Mouse (Mus musculus) CH12.LX (cell line): Measurements from ENCODE around the gene Efs. TPM values are rescaled to one million over a fixed set of nuclear protein-coding genes. Genes with fewer than 3 reads are reported as not detected.

Experiments
- DNase-seq: peaks from one replicate; pipeline ENCODE4 v3.0.0-alpha.2; 2013; ENCODE audit errors: extremely low read depth
- H3K27ac ChIP-seq: 2 replicates; pipeline ENCODE4 v1.5.1; 2012; ENCODE audit warnings: low read depth, mild to moderate bottlenecking, control low read depth, moderate library complexity; ENCODE audit not compliant: insufficient read depth
- H3K27me3 ChIP-seq: replicated peaks from 2 replicates; pipeline ENCODE3; 2012; ENCODE audit warnings: inconsistent platforms
- H3K36me3 ChIP-seq, 2 experiments: replicated peaks in 1 of 2; 2 replicates each; pipeline versions ENCODE3 to v1.6.1; 2012; ENCODE audit warnings: inconsistent platforms in 1 of 2, low read length in 1 of 2, mild to moderate bottlenecking in 1 of 2, mixed read lengths in 1 of 2, moderate library complexity in 1 of 2; ENCODE audit not compliant: control insufficient read depth in 1 of 2, insufficient read depth in 1 of 2
- H3K4me1 ChIP-seq, 2 experiments: 2 replicates each; pipeline ENCODE4 v1.6.1; 2012; ENCODE audit warnings: inconsistent platforms in 1 of 2, moderate library complexity in 1 of 2; ENCODE audit not compliant: insufficient read depth in 2 of 2, control insufficient read depth in 1 of 2
- H3K4me2 ChIP-seq: 2 replicates; pipeline ENCODE4 v1.6.1; 2012; ENCODE audit warnings: low read depth, mild to moderate bottlenecking, control low read depth; ENCODE audit not compliant: poor library complexity, insufficient read depth, severe bottlenecking
- H3K4me3 ChIP-seq, 3 experiments: fragments of 150-350 bp in 1 of 3; sonication (generic) in 1 of 3; replicated peaks in 1 of 3; 2 replicates each; pipeline versions ENCODE3 to v1.5.1; 2011 to 2012; ENCODE audit warnings: low read depth in 2 of 3, low read length in 2 of 3, mild to moderate bottlenecking in 2 of 3, moderate library complexity in 2 of 3, control low read depth in 1 of 3, improper control_type of control experiment in 1 of 3, inconsistent platforms in 1 of 3, mixed read lengths in 1 of 3; ENCODE audit not compliant: poor library complexity in 1 of 3
- H3K79me2 ChIP-seq: replicated peaks from 2 replicates; pipeline ENCODE4 v1.6.1; 2012; ENCODE audit warnings: mild to moderate bottlenecking, moderate library complexity; ENCODE audit not compliant: control insufficient read depth, poor library complexity, insufficient read depth, severe bottlenecking; ENCODE audit errors: extremely low read depth
- H3K9ac ChIP-seq: 2 replicates; pipeline ENCODE4 v1.6.1; 2012; ENCODE audit warnings: low read depth, mild to moderate bottlenecking, control low read depth, moderate library complexity; ENCODE audit not compliant: insufficient read depth
- H3K9me3 ChIP-seq: replicated peaks from 2 replicates; pipeline ENCODE3; 2012; ENCODE audit warnings: low read length, inconsistent platforms, mixed read lengths
- CHD1 ChIP-seq: IDR thresholded peaks from 2 replicates; pipeline ENCODE4 v1.6.1; 2012; ENCODE audit warnings: low read depth, low read length, improper control_type of control experiment, inconsistent platforms
- CHD2 ChIP-seq: IDR thresholded peaks from 2 replicates; pipeline ENCODE4 v1.6.1; 2011; ENCODE audit warnings: low read length, improper control_type of control experiment
- ELF1 ChIP-seq: IDR thresholded peaks from 2 replicates; pipeline ENCODE4 v1.6.1; 2014; ENCODE audit warnings: low read depth, mild to moderate bottlenecking, inconsistent platforms, low read length, improper control_type of control experiment
- ETS1 ChIP-seq: conservative IDR thresholded peaks from 2 replicates; pipeline ENCODE4 v1.6.1; 2012; ENCODE audit warnings: low read depth, mild to moderate bottlenecking, inconsistent platforms, low read length, improper control_type of control experiment, moderate library complexity
- GABPA ChIP-seq: IDR thresholded peaks from 2 replicates; pipeline ENCODE4 v1.6.1; 2012; ENCODE audit warnings: low read depth, low read length, improper control_type of control experiment, inconsistent platforms; ENCODE audit not compliant: insufficient replicate concordance
- HCFC1 ChIP-seq: IDR thresholded peaks from 2 replicates; pipeline ENCODE4 v1.6.1; 2012; ENCODE audit warnings: low read depth, mild to moderate bottlenecking, inconsistent platforms, low read length, improper control_type of control experiment
- JUND ChIP-seq: conservative IDR thresholded peaks from 2 replicates; pipeline ENCODE4 v1.6.1; 2011; ENCODE audit warnings: low read depth, low read length, improper control_type of control experiment
- KAT2A ChIP-seq: IDR thresholded peaks from 2 replicates; pipeline ENCODE4 v1.6.1; 2012; ENCODE audit warnings: low read length, improper control_type of control experiment, inconsistent platforms; ENCODE audit not compliant: insufficient replicate concordance
- MAFK ChIP-seq: IDR thresholded peaks from 2 replicates; pipeline ENCODE4 v1.6.1; 2011; ENCODE audit warnings: low read length, improper control_type of control experiment; ENCODE audit not compliant: insufficient replicate concordance
- POLR2A ChIP-seq: IDR thresholded peaks from 2 replicates; pipeline ENCODE4 v1.6.1; 2011; ENCODE audit warnings: low read depth, mild to moderate bottlenecking, improper control_type of control experiment, low read length
- POLR2AphosphoS2 ChIP-seq: IDR thresholded peaks from 2 replicates; pipeline ENCODE4 v1.6.1; 2011; ENCODE audit warnings: low read depth, low read length, improper control_type of control experiment
- TBP ChIP-seq: conservative IDR thresholded peaks from 2 replicates; pipeline ENCODE4 v1.6.1; 2011; ENCODE audit warnings: low read depth, low read length, improper control_type of control experiment
- TCF12 ChIP-seq: IDR thresholded peaks from 2 replicates; pipeline ENCODE4 v1.6.1; 2014; ENCODE audit warnings: low read depth, mild to moderate bottlenecking, inconsistent platforms, low read length, improper control_type of control experiment
- UBTF ChIP-seq: IDR thresholded peaks from 2 replicates; pipeline ENCODE4 v1.6.1; 2012; ENCODE audit warnings: low read depth, mild to moderate bottlenecking, inconsistent platforms, low read length, improper control_type of control experiment, moderate library complexity
- USF1 ChIP-seq: IDR thresholded peaks from 2 replicates; pipeline ENCODE4 v1.6.1; 2014; ENCODE audit warnings: low read depth, mild to moderate bottlenecking, inconsistent platforms, low read length, improper control_type of control experiment
- ZC3H11A ChIP-seq: IDR thresholded peaks from 2 replicates; pipeline ENCODE4 v1.6.1; 2012; ENCODE audit warnings: low read depth, mild to moderate bottlenecking, inconsistent platforms, low read length, improper control_type of control experiment
- ZKSCAN1 ChIP-seq: IDR thresholded peaks from 2 replicates; pipeline ENCODE4 v1.6.1; 2012; ENCODE audit warnings: low read depth, inconsistent platforms, low read length, improper control_type of control experiment, borderline replicate concordance
- ZNF384 ChIP-seq: IDR thresholded peaks from 2 replicates; pipeline ENCODE4 v1.6.1; 2012; ENCODE audit warnings: low read depth, low read length, improper control_type of control experiment, inconsistent platforms
- dilution Hi-C: fragments of 300-500 bp; cut with MboI; formaldehyde crosslinking; loops from 2 replicates; pipeline ENCODE4 v1.14.3; 2020; ENCODE audit warnings: low sequenced_read_pairs; ENCODE audit not compliant: extremely low pct_unique_long_range_greater_than_20kb, extremely low pct_ligation_motif_present
- in situ Hi-C: fragments of 300-500 bp; cut with MboI; formaldehyde crosslinking; loops from 3 replicates; pipeline ENCODE4 v1.14.3; 2019; ENCODE audit warnings: low sequenced_read_pairs, low pct_ligation_motif_present, low pct_unique_long_range_greater_than_20kb, mixed read lengths
- polyA plus RNA-seq: library from polyadenylated mRNA; unstranded; fragments of >175 nt; gene quantifications from 2 replicates; pipeline ENCODE4 v1.2.1, GENCODE M21; 2012; ENCODE audit warnings: low read depth; ENCODE audit not compliant: insufficient read length
- total RNA-seq, 2 experiments: library from RNA; depleted of rRNA; stranded (reverse); fragments of 300-350 nt in 1 of 2; fragments of >200 nt in 1 of 2; gene quantifications; 2 replicates each; pipeline ENCODE4 v1.2.3; 2012 to 2014

Gene Efs
- total and polyA plus RNA-seq, 3 experiments, result not detected

DNA sequence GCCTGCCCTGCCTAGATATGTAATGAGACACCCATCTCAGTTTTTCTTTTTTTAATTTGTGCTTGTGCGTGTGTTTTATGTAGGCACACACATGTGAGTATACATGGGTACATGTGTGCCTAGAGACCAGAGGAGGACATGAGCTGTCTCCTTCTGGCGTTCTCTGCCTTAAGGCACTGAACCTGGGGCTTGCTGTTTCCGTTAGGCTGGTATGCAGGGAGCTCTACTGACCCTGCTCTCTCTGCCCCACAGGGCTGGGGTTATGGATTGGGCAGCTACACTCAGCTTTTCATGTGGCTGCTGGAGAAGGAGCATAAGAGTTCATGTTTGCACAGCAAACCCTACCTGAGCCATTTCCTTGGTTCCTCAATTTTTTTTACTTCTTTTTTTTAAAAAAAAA lies 28.5 kb upstream of the Efs start:
- peaks cover 50% of the 10 kb centered on the region for H3K27me3 ChIP-seq
- TF ChIP-seq CHD2 (no peak), ZC3H11A (no peak), TCF12 (no peak)
- TF ChIP-seq, all 38 proteins: peak for 0
- DNase-seq, result no peak
- peaks cover 0 to 5% of the 10 kb centered on the region in 2 experiments; a peak in 2 of 4 replicates for H3K4me1 ChIP-seq
- in situ Hi-C loops (no loop called here), dilution Hi-C loops (no loop called here)
- no peaks in the 10 kb centered on the region for H3K36me3 ChIP-seq
- H3K4me2 ChIP-seq, result no peak overlapping the region
- no peak overlapping the region for H3K27ac ChIP-seq
- no peaks in the 10 kb centered on the region for H3K79me2 ChIP-seq
- no peaks in the 10 kb centered on the region for H3K9me3 ChIP-seq
- H3K4me3 ChIP-seq, result no peak overlapping the region
- no peak overlapping the region for H3K9ac ChIP-seq

DNA sequence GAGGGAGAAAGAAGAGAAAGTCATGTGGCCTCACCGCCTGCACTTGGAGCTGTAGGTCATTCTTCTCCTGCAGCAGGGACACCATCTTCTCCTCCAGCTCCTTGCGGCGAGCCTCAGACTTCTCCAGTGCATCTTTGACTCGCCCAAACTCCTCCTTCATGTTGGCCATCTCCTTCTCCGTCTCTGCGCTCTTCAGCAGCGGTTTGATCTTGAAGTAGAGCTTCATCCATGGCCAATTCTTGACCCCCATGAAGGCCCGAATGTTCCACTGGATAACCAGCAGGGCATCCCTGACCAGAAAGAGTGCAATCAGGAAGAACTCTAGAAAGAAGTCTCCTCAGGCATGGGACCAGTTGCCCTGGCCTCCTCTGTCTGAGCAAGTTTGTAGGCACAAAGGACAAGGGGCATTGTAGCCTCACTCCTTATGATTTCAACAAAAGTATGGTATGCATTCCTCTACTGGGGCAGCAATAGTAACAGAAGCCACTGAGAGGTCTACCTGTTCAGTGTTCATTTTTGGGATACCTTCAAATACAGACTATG lies 27.8 kb upstream of the Efs start:
- no peak overlapping the region for H3K4me3 ChIP-seq
- in situ Hi-C loops (no loop called here), dilution Hi-C loops (no loop called here)
- H3K4me2 ChIP-seq, result no peak overlapping the region
- no peaks in the 10 kb centered on the region for H3K9me3 ChIP-seq
- TF ChIP-seq JUND (no peak), ZC3H11A (no peak), CHD1 (no peak), UBTF (no peak), ZKSCAN1 (no peak), POLR2A (no peak), ETS1 (no peak), KAT2A (no peak), ZNF384 (no peak), POLR2AphosphoS2 (no peak), USF1 (no peak), MAFK (no peak), HCFC1 (no peak), ELF1 (no peak), GABPA (no peak), TBP (no peak)
- DNase-seq, result no peak
- no peak overlapping the region for H3K9ac ChIP-seq
- H3K4me1 ChIP-seq, result no peaks in the 10 kb centered on the region
- H3K27me3 ChIP-seq, result peaks cover 51% of the 10 kb centered on the region
- H3K79me2 ChIP-seq, result no peaks in the 10 kb centered on the region
- H3K27ac ChIP-seq, result no peak overlapping the region
- no peaks in the 10 kb centered on the region for H3K36me3 ChIP-seq
